Mouse (Mus musculus) ES-CJ7 (cell line): ENCODE results near the gene Aqr.

Experiments used
- DNase-seq: peaks from one replicate; pipeline ENCODE4 v3.0.0; 2011; ENCODE audit warnings: low read depth, low spot score

The Aqr gene

GRCm38 (mm10) chr2:114136755-114137154 is 50.1 kb downstream of the Aqr start:
- DNase-seq, result no peak

- no peak for DNase-seq
Observed at GRCm38 (mm10) chr2:114135777-114136176, 51.0 kb downstream of the Aqr start.

- no peak for DNase-seq
Observed at GRCm38 (mm10) chr2:114133355-114133754, 53.5 kb downstream of the Aqr start.

GRCm38 (mm10) chr2:114130657-114131056 is 56.2 kb downstream of the Aqr start:
- no peak for DNase-seq

GRCm38 (mm10) chr2:114123304-114123703 is 63.5 kb downstream of the Aqr start:
- DNase-seq, result no peak

- no peak for DNase-seq
Observed at GRCm38 (mm10) chr2:114119451-114119850, 67.4 kb downstream of the Aqr start.

- DNase-seq, result no peak
Observed at GRCm38 (mm10) chr2:114117665-114118064, 69.2 kb downstream of the Aqr start.

- DNase-seq, result no peak
Observed at GRCm38 (mm10) chr2:114117235-114117634, 69.6 kb downstream of the Aqr start.

GRCm38 (mm10) chr2:114115563-114115962 is 71.3 kb downstream of the Aqr start:
- no peak for DNase-seq

GRCm38 (mm10) chr2:114107288-114108278 is 79.2 kb downstream of the Aqr start:
- DNase-seq, result no peak

- DNase-seq, result no peak
Observed at GRCm38 (mm10) chr2:114106383-114106782, 80.4 kb downstream of the Aqr start.

- no peak for DNase-seq
Observed at GRCm38 (mm10) chr2:114102471-114102870, 84.4 kb downstream of the Aqr start.

GRCm38 (mm10) chr2:114100834-114101233 is 86.0 kb downstream of the Aqr start:
- no peak for DNase-seq

- no peak for DNase-seq
Observed at GRCm38 (mm10) chr2:114099816-114100215, 87.0 kb downstream of the Aqr start.

GRCm38 (mm10) chr2:114099109-114099508 is 87.7 kb downstream of the Aqr start:
- no peak for DNase-seq

- DNase-seq, result no peak
Observed at GRCm38 (mm10) chr2:114097627-114098026, 89.2 kb downstream of the Aqr start.

GRCm38 (mm10) chr2:114096570-114096969 is 90.3 kb downstream of the Aqr start:
- DNase-seq, result no peak

- DNase-seq, result no peak
Observed at GRCm38 (mm10) chr2:114095348-114095747, 91.5 kb downstream of the Aqr start.

- DNase-seq, result no peak
Observed at GRCm38 (mm10) chr2:114094696-114095095, 92.1 kb downstream of the Aqr start.

- DNase-seq, result no peak
Observed at GRCm38 (mm10) chr2:114093577-114093976, 93.2 kb downstream of the Aqr start.

GRCm38 (mm10) chr2:114089862-114090261 is 97.0 kb downstream of the Aqr start:
- DNase-seq, result no peak

GRCm38 (mm10) chr2:114087271-114087670 is 99.6 kb downstream of the Aqr start:
- DNase-seq, result no peak

- no peak for DNase-seq
Observed at GRCm38 (mm10) chr2:114071876-114072275, 114.9 kb downstream of the Aqr start.
